Mouse (Mus musculus): Measurements from ENCODE around the gene Gpt2. TPM values are rescaled to one million over a fixed set of nuclear protein-coding genes. Genes with fewer than 3 reads are reported as not detected.
A peak's percentile ranks its signal among the peaks of the same experiment; 100 is the strongest.

Gene Gpt2
- polyA plus RNA-seq, 1 experiment from 2014 or later: 25.7 TPM

- ATAC-seq (replicated peaks; ENCODE audit: low FRiP score): no peak
- Histone ChIP-seq H3K9ac (ENCODE audit: low read depth, low read length) (no peak overlapping the region), H3K27ac (ENCODE audit: low read depth, low read length) (no peak overlapping the region), H3K9me3 (ENCODE audit: control insufficient read depth, low read length) (no peaks in the 10 kb centered on the region), H3K4me3 (ENCODE audit: low read depth, low read length) (no peak overlapping the region), H3K4me2 (no peak overlapping the region), H3K36me3 (ENCODE audit: control insufficient read depth, insufficient read depth, low read length) (no peaks in the 10 kb centered on the region), H3K27me3 (replicated peaks; ENCODE audit: control insufficient read depth, insufficient read depth, low read length) (no peaks in the 10 kb centered on the region), H3K4me1 (replicated peaks; ENCODE audit: control insufficient read depth, insufficient read depth, low read length) (no peaks in the 10 kb centered on the region)
- DNase-seq (ENCODE audit: low spot score): no peak
- 65% methylated on average over 3 of the region's 3 CpGs for WGBS
Measured at GRCm38 (mm10) chr8:85474924-85475323, 17.5 kb upstream of the Gpt2 start.

GRCm38 (mm10) chr8:85476970-85477545 is 15.3 kb upstream of the Gpt2 start:
- Histone ChIP-seq H3K27ac (ENCODE audit: low read depth, low read length) (no peak overlapping the region), H3K9me3 (ENCODE audit: control insufficient read depth, low read length) (no peaks in the 10 kb centered on the region), H3K4me3 (ENCODE audit: low read depth, low read length) (no peak overlapping the region), H3K4me1 (replicated peaks; ENCODE audit: control insufficient read depth, insufficient read depth, low read length) (no peaks in the 10 kb centered on the region), H3K27me3 (replicated peaks; ENCODE audit: control insufficient read depth, insufficient read depth, low read length) (no peaks in the 10 kb centered on the region), H3K4me2 (no peak overlapping the region), H3K36me3 (ENCODE audit: control insufficient read depth, insufficient read depth, low read length) (no peaks in the 10 kb centered on the region), H3K9ac (ENCODE audit: low read depth, low read length) (no peak overlapping the region)
- 67% methylated on average over 4 of the region's 4 CpGs for WGBS
- DNase-seq (ENCODE audit: low spot score) (no peak), ATAC-seq (replicated peaks; ENCODE audit: low FRiP score) (no peak)

DNA sequence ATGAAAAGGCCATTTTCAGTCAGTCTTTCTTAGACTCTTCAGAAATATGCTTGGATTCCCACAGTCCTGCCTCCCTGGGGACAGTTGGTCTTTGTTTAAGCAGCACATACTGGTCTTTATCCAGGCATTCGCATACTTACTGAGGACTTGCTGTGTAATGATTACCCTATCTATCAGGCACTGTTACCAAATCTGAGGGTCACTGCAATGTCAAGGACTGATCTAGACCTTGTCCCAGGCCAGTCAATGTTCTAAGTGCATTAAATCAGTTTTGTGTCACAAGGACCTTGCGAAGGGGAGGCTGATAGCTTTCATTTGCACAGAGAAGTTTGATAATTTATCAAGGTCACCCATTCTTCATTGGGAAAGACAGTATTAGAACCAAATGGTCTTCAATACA is 14.0 kb upstream of the Gpt2 start:
- DNase-seq (ENCODE audit: low spot score): no peak
- Histone ChIP-seq H3K27me3 (replicated peaks; ENCODE audit: control insufficient read depth, insufficient read depth, low read length) (no peaks in the 10 kb centered on the region), H3K4me2 (no peak overlapping the region), H3K36me3 (ENCODE audit: control insufficient read depth, insufficient read depth, low read length) (no peaks in the 10 kb centered on the region), H3K9ac (ENCODE audit: low read depth, low read length) (no peak overlapping the region), H3K9me3 (ENCODE audit: control insufficient read depth, low read length) (no peaks in the 10 kb centered on the region), H3K27ac (ENCODE audit: low read depth, low read length) (no peak overlapping the region; the same call in 1 of the 2 replicates), H3K4me1 (replicated peaks; ENCODE audit: control insufficient read depth, insufficient read depth, low read length) (no peaks in the 10 kb centered on the region), H3K4me3 (ENCODE audit: low read depth, low read length) (no peak overlapping the region)
- ATAC-seq (replicated peaks; ENCODE audit: low FRiP score): no peak
- 77% methylated on average over 2 of the region's 2 CpGs for WGBS

DNA sequence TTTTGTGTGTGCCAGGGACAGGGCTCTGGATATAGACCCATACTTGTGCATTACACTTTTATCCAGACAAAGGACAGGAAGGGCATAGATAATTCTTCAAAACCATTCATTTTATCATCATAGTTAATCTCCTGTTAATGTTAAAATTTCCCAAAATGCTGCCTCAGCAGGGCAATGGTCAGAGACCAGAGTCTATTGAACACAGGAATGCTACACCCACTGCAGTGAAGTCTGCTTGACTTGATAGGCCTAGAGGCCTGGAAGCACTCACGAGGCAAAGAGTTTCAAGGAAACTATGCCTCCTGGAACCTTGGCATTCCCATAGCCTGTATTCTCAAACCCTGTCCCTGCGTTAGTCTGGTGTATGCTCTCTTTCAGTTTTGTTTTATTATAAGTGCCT is 12.7 kb upstream of the Gpt2 start:
- H3K4me1 ChIP-seq (replicated peaks; ENCODE audit: control insufficient read depth, insufficient read depth, low read length): no peaks in the 10 kb centered on the region
- 79% methylated on average over 2 of the region's 2 CpGs for WGBS
- ATAC-seq (replicated peaks; ENCODE audit: low FRiP score) (no peak), DNase-seq (ENCODE audit: low spot score) (no peak)
- no peak overlapping the region for H3K9ac ChIP-seq (ENCODE audit: low read depth, low read length)
- H3K4me2 ChIP-seq: no peak overlapping the region
- no peak overlapping the region for H3K4me3 ChIP-seq (ENCODE audit: low read depth, low read length)
- no peaks in the 10 kb centered on the region for H3K9me3 ChIP-seq (ENCODE audit: control insufficient read depth, low read length)
- no peaks in the 10 kb centered on the region for H3K36me3 ChIP-seq (ENCODE audit: control insufficient read depth, insufficient read depth, low read length)
- H3K27me3 ChIP-seq (replicated peaks; ENCODE audit: control insufficient read depth, insufficient read depth, low read length): no peaks in the 10 kb centered on the region
- H3K27ac ChIP-seq (ENCODE audit: low read depth, low read length): no peak overlapping the region

DNA sequence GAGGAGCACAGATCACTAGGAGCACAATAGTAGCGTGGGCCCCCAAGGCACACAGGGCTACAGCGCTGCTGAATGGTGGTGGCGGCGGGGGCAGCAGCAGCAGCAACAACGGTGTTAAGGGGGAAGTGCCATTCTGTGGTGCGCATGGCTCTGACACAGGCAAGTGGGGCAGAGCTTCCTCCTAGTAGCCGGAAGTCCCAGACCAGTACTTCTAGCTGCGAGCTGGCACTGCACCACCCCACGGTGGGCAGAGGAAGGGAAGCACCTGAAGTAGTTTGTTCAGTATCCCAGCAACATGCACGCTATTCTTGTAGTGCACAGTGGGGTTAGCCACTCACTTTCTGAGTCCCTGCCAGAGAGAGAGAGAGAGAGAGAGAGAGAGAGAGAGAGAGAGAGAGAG is 10.5 kb upstream of the Gpt2 start:
- WGBS: 18% methylated on average over 10 of the region's 10 CpGs
- H3K36me3 ChIP-seq (ENCODE audit: control insufficient read depth, insufficient read depth, low read length): no peaks in the 10 kb centered on the region
- H3K9ac ChIP-seq (ENCODE audit: low read depth, low read length): no peak overlapping the region
- no peak for ATAC-seq (replicated peaks; ENCODE audit: low FRiP score)
- no peak overlapping the region for H3K27ac ChIP-seq (ENCODE audit: low read depth, low read length)
- no peak for DNase-seq (ENCODE audit: low spot score)
- no peak overlapping the region for H3K4me3 ChIP-seq (ENCODE audit: low read depth, low read length)
- no peaks in the 10 kb centered on the region for H3K9me3 ChIP-seq (ENCODE audit: control insufficient read depth, low read length)
- H3K27me3 ChIP-seq (replicated peaks; ENCODE audit: control insufficient read depth, insufficient read depth, low read length): no peaks in the 10 kb centered on the region
- H3K4me1 ChIP-seq (replicated peaks; ENCODE audit: control insufficient read depth, insufficient read depth, low read length): no peaks in the 10 kb centered on the region
- 0 out of 2 replicates have a peak overlapping the region, but pooled peaks have one; percentile 4 for H3K4me2 ChIP-seq

DNA sequence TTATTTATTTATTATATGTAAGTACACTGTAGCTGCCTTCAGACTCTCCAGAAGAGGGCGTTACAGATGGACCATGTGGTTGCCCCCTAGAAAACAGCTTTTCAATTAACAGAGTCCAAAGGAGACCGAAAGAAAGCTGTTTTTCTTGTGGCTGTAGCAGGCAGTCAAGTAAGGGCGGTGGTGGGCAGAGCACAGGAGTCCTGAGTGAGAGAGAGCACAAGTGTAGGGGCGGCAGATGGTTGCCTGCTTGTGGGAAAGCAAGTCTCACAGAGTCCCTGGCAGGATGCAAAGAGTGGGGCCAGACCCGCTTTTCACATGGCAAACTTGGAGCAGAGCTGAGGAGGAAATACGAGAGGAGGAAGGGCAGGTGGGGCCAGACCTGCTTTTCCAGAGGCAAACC is 9.9 kb upstream of the Gpt2 start:
- H3K9me3 ChIP-seq (ENCODE audit: control insufficient read depth, low read length): no peaks in the 10 kb centered on the region
- no peak overlapping the region for H3K9ac ChIP-seq (ENCODE audit: low read depth, low read length)
- WGBS: 70% methylated on average over 6 of the region's 6 CpGs
- ATAC-seq (replicated peaks; ENCODE audit: low FRiP score): no peak
- H3K4me3 ChIP-seq (ENCODE audit: low read depth, low read length): no peak overlapping the region
- no peaks in the 10 kb centered on the region for H3K27me3 ChIP-seq (replicated peaks; ENCODE audit: control insufficient read depth, insufficient read depth, low read length)
- H3K4me1 ChIP-seq (replicated peaks; ENCODE audit: control insufficient read depth, insufficient read depth, low read length): no peaks in the 10 kb centered on the region
- no peak for DNase-seq (ENCODE audit: low spot score)
- no peaks in the 10 kb centered on the region for H3K36me3 ChIP-seq (ENCODE audit: control insufficient read depth, insufficient read depth, low read length)
- H3K27ac ChIP-seq (ENCODE audit: low read depth, low read length): no peak overlapping the region
- no peak overlapping the region for H3K4me2 ChIP-seq

DNA sequence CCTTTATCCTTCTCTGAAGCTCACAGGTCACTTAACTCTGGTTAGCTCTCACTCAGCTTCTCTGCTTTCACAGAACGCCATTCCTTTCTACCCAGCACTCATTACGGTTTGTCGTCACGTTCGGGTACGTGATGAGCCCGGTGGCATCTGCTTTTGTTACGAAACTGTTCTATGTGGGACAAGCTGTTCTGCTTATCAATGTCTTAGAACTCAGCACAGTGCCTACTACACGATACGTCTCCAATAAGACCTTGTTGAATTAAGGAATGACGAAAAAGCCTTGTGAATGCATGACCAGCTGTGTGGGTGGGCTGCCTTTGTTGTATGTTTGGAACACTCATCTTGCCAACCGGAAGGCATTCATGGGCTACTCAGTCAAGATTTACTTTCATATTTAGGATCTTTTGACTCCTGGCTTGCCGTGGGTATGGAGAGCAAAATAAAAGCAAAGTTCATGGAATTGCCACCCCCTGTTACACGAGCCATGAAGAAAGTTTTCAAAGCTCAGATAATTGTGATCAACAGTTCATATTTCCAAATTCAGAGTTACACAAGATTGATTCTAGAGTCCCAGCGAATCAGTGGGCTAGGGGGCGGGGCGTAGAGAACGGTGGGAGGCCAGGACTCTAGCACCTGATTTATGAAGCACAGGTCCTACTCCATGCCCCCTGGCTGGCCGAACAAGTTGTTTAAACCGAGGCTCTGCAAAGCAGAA is 4.3 kb upstream of the Gpt2 start:
- no peak for DNase-seq (ENCODE audit: low spot score)
- Histone ChIP-seq H3K4me1 (replicated peaks; ENCODE audit: control insufficient read depth, insufficient read depth, low read length) (peaks cover under 1% of the 10 kb centered on the region), H3K27ac (ENCODE audit: low read depth, low read length) (no peak overlapping the region), H3K9ac (ENCODE audit: low read depth, low read length) (no peak overlapping the region), H3K4me3 (ENCODE audit: low read depth, low read length) (no peak overlapping the region), H3K27me3 (replicated peaks; ENCODE audit: control insufficient read depth, insufficient read depth, low read length) (no peaks in the 10 kb centered on the region), H3K36me3 (ENCODE audit: control insufficient read depth, insufficient read depth, low read length) (no peaks in the 10 kb centered on the region), H3K9me3 (ENCODE audit: control insufficient read depth, low read length) (no peaks in the 10 kb centered on the region), H3K4me2 (no peak overlapping the region)
- WGBS: 83% methylated on average over 20 of the region's 20 CpGs
- ATAC-seq (replicated peaks; ENCODE audit: low FRiP score): no peak

- ATAC-seq (replicated peaks; ENCODE audit: low FRiP score): no peak
Measured at GRCm38 (mm10) chr8:85488631-85489030, 3.7 kb upstream of the Gpt2 start.

DNA sequence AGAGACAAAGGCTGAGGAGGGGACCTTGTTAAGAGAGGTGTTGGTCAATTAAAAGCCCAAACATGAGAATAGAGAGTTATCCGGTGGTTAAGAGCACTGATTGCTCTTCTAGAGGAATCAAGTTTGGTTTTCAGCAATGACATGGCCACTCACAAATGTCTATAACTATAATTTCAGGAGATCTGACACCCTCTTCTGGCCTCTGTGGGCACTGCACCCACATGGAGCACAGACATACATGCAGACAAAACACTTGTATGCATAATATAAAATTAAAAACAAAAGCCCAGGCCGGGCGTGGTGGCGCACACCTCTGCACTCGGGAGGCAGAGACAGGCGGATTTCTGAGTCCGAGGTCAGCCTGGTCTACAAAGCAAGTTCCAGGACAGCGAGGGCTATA is 2.8 kb upstream of the Gpt2 start:
- no peak overlapping the region for H3K4me3 ChIP-seq (ENCODE audit: low read depth, low read length)
- 87% methylated on average over 8 of the region's 8 CpGs for WGBS
- H3K4me1 ChIP-seq (replicated peaks; ENCODE audit: control insufficient read depth, insufficient read depth, low read length): peaks cover 9% of the 10 kb centered on the region
- H3K4me2 ChIP-seq: no peak overlapping the region
- no peaks in the 10 kb centered on the region for H3K36me3 ChIP-seq (ENCODE audit: control insufficient read depth, insufficient read depth, low read length)
- no peaks in the 10 kb centered on the region for H3K27me3 ChIP-seq (replicated peaks; ENCODE audit: control insufficient read depth, insufficient read depth, low read length)
- DNase-seq (ENCODE audit: low spot score) (no peak), ATAC-seq (replicated peaks; ENCODE audit: low FRiP score) (no peak)
- no peaks in the 10 kb centered on the region for H3K9me3 ChIP-seq (ENCODE audit: control insufficient read depth, low read length)
- no peak overlapping the region for H3K27ac ChIP-seq (ENCODE audit: low read depth, low read length)
- H3K9ac ChIP-seq (ENCODE audit: low read depth, low read length): no peak overlapping the region

More at GRCm38 (mm10) chr8:85488631-85489030, 3.7 kb upstream of the Gpt2 start:
- Histone ChIP-seq H3K9ac (ENCODE audit: low read depth, low read length) (no peak overlapping the region), H3K4me3 (ENCODE audit: low read depth, low read length) (no peak overlapping the region), H3K27me3 (replicated peaks; ENCODE audit: control insufficient read depth, insufficient read depth, low read length) (no peaks in the 10 kb centered on the region), H3K4me1 (replicated peaks; ENCODE audit: control insufficient read depth, insufficient read depth, low read length) (peaks cover 6% of the 10 kb centered on the region), H3K4me2 (no peak overlapping the region), H3K9me3 (ENCODE audit: control insufficient read depth, low read length) (no peaks in the 10 kb centered on the region), H3K36me3 (ENCODE audit: control insufficient read depth, insufficient read depth, low read length) (no peaks in the 10 kb centered on the region), H3K27ac (ENCODE audit: low read depth, low read length) (no peak overlapping the region)
- no peak for DNase-seq (ENCODE audit: low spot score)
